Mouse (Mus musculus): ENCODE data around the gene Tnni2.

GRCm38 (mm10) chr7:142421826-142422225 lies 19.8 kb upstream of the Tnni2 start:
- no peak for TF ChIP-seq CTCF (IDR thresholded peaks at IDR 0.05; ENCODE audit: low read depth)
- no peak for TF ChIP-seq EP300 (IDR thresholded peaks at IDR 0.05; ENCODE audit: low read depth)

All from liver, embryonic 14.5 days (tissue).